Mouse (Mus musculus) midbrain, embryonic 16.5 days (tissue): Measurements from ENCODE around the gene Ankrd34a. TPM values are rescaled to one million over a fixed set of nuclear protein-coding genes. Genes with fewer than 3 reads are reported as not detected.
"Not testable (repeated sequence)": the region's sequence is repeated elsewhere in the genome, so short reads cannot be mapped to it uniquely, and the experiment has no call there.

Experiments
- ATAC-seq: fragments of 200-750 bp; cut with Nextera tagmentation; 2 replicates; pipeline ENCODE4 v1.8.0; 2017; ENCODE audit warnings: moderate TSS enrichment
- H3K27ac ChIP-seq: fragments of 300-500 bp; sonication (generic); 2 replicates; pipeline ENCODE4 v1.5.1; 2014; ENCODE audit warnings: mild to moderate bottlenecking, low read length, mixed read lengths
- H3K27me3 ChIP-seq: fragments of 300-500 bp; sonication (generic); 2 replicates; pipeline ENCODE4 v1.6.1; 2014; ENCODE audit warnings: low read depth, low read length, mixed read lengths; ENCODE audit not compliant: control insufficient read depth, insufficient read depth
- H3K36me3 ChIP-seq: fragments of 300-500 bp; sonication (generic); 2 replicates; pipeline ENCODE4 v1.6.1; 2014; ENCODE audit warnings: mild to moderate bottlenecking, low read length, moderate library complexity, mixed read lengths; ENCODE audit not compliant: control insufficient read depth, insufficient read depth
- H3K4me1 ChIP-seq: fragments of 300-500 bp; sonication (generic); 2 replicates; pipeline ENCODE4 v1.6.1; 2014; ENCODE audit warnings: mild to moderate bottlenecking, low read length, mixed read lengths; ENCODE audit not compliant: control insufficient read depth, insufficient read depth
- H3K4me2 ChIP-seq: fragments of 300-500 bp; sonication (generic); 2 replicates; pipeline ENCODE4 v1.6.1; 2014; ENCODE audit warnings: mild to moderate bottlenecking, low read length, mixed read lengths
- H3K4me3 ChIP-seq: fragments of 300-500 bp; sonication (generic); 2 replicates; pipeline ENCODE4 v1.5.1; 2014; ENCODE audit warnings: low read depth, mild to moderate bottlenecking, low read length, moderate library complexity, mixed read lengths
- H3K9ac ChIP-seq: fragments of 300-500 bp; sonication (generic); 2 replicates; pipeline ENCODE4 v1.6.1; 2014; ENCODE audit warnings: low read depth, low read length, mixed read lengths
- H3K9me3 ChIP-seq: fragments of 300-500 bp; sonication (generic); replicated peaks from 2 replicates; pipeline ENCODE4 v1.6.1; 2014; ENCODE audit warnings: mild to moderate bottlenecking, low read length, mixed read lengths; ENCODE audit not compliant: control insufficient read depth, poor library complexity, severe bottlenecking
- WGBS: fragments of 180-500 bp; shearing (Covaris S2); extraction: QIAGEN DNeasy Blood & Tissue Kit; methylation state at CpG from one replicate; pipeline ENCODE4 v1.1.7; 2014; 5-methylcytosine and 5-hydroxymethylcytosine counted together
- polyA plus RNA-seq: library from polyadenylated mRNA; unstranded; fragments of >200 nt; fragmentation: Nextera tagmentation; extraction: Ambion mirVana; gene quantifications from 2 replicates; pipeline ENCODE4 v1.2.1, GENCODE M21; 2015

The Ankrd34a gene
- polyA plus RNA-seq, 1 experiment from 2014 or later, result 20.6 TPM

- H3K4me2 ChIP-seq, H3K4me3 ChIP-seq, ATAC-seq, H3K9ac ChIP-seq, H3K9me3 ChIP-seq, H3K27me3 ChIP-seq, H3K36me3 ChIP-seq, H3K27ac ChIP-seq: not testable (repeated sequence)
- 91% methylated on average over 3 of the region's 4 CpGs for WGBS
- H3K4me1 ChIP-seq, result peaks cover 41% of the 10 kb centered on the region
Measured at GRCm38 (mm10) chr3:96606007-96606406, 9.6 kb downstream of the Ankrd34a start.

- no peak overlapping the region for H3K4me3 ChIP-seq
- H3K9ac ChIP-seq, result no peak overlapping the region
- peaks cover 41% of the 10 kb centered on the region for H3K4me1 ChIP-seq
- H3K27me3 ChIP-seq, result no peaks in the 10 kb centered on the region
- ATAC-seq, result no peak
- 90% methylated on average over 4 of the region's 4 CpGs for WGBS
- no peak overlapping the region for H3K27ac ChIP-seq
- H3K9me3 ChIP-seq, result no peaks in the 10 kb centered on the region
- no peak overlapping the region for H3K4me2 ChIP-seq
- no peaks in the 10 kb centered on the region for H3K36me3 ChIP-seq
Measured at GRCm38 (mm10) chr3:96606618-96607017, 10.2 kb downstream of the Ankrd34a start.

GRCm38 (mm10) chr3:96617941-96618340 lies 21.5 kb downstream of the Ankrd34a start:
- 99% methylated on average over 3 of the region's 3 CpGs for WGBS
- no peaks in the 10 kb centered on the region for H3K9me3 ChIP-seq
- H3K4me1 ChIP-seq, result no peaks in the 10 kb centered on the region
- no peak overlapping the region for H3K4me2 ChIP-seq
- H3K27me3 ChIP-seq, result no peaks in the 10 kb centered on the region
- H3K36me3 ChIP-seq, result peaks cover 41% of the 10 kb centered on the region
- H3K27ac ChIP-seq, result no peak overlapping the region
- H3K9ac ChIP-seq, result no peak overlapping the region
- H3K4me3 ChIP-seq, result no peak overlapping the region
- no peak for ATAC-seq

GRCm38 (mm10) chr3:96623201-96623600 lies 26.8 kb downstream of the Ankrd34a start:
- no peaks in the 10 kb centered on the region for H3K27me3 ChIP-seq
- no peaks in the 10 kb centered on the region for H3K4me1 ChIP-seq
- WGBS, result 95% methylated on average over 4 of the region's 4 CpGs
- H3K4me2 ChIP-seq, result no peak overlapping the region
- H3K4me3 ChIP-seq, result no peak overlapping the region
- H3K36me3 ChIP-seq, result peaks cover 32% of the 10 kb centered on the region
- H3K9me3 ChIP-seq, result no peaks in the 10 kb centered on the region
- no peak overlapping the region for H3K27ac ChIP-seq
- ATAC-seq, result no peak
- H3K9ac ChIP-seq, result no peak overlapping the region

GRCm38 (mm10) chr3:96629729-96630600 lies 33.5 kb downstream of the Ankrd34a start, which contains the start of gene Rbm8a:
TSS of gene Rbm8a (plus strand) at chr3:96629933.
- H3K9ac ChIP-seq, result peak within 1 kb of the TSS; percentile 75
- no peaks in the 10 kb centered on the region for H3K9me3 ChIP-seq
- WGBS, result under 1% methylated on average over 48 of the region's 48 CpGs
- H3K4me3 ChIP-seq, result peak within 1 kb of the TSS; percentile 59
- peak within 1 kb of the TSS; percentile 72 for H3K27ac ChIP-seq
- H3K36me3 ChIP-seq, result peaks cover 6% of the 10 kb centered on the region; the same call in 1 of the 2 replicates
- peaks cover 18% of the 10 kb centered on the region for H3K4me1 ChIP-seq
- peak within 1 kb of the TSS; percentile 84 for H3K4me2 ChIP-seq
- no peaks in the 10 kb centered on the region for H3K27me3 ChIP-seq
- peak; percentile 96 for ATAC-seq

GRCm38 (mm10) chr3:96632058-96632457 lies 35.6 kb downstream of the Ankrd34a start:
- Histone ChIP-seq H3K27me3 (no peaks in the 10 kb centered on the region), H3K4me2 (no peak overlapping the region), H3K9me3 (no peaks in the 10 kb centered on the region), H3K4me1 (peaks cover 29% of the 10 kb centered on the region), H3K4me3 (no peak overlapping the region), H3K36me3 (peaks cover 4% of the 10 kb centered on the region; the same call in 1 of the 2 replicates), H3K27ac (no peak overlapping the region), H3K9ac (no peak overlapping the region)
- no peak for ATAC-seq

- H3K27me3 ChIP-seq, result no peaks in the 10 kb centered on the region
- peaks cover 12% of the 10 kb centered on the region for H3K36me3 ChIP-seq
- no peak overlapping the region for H3K9ac ChIP-seq
- no peak overlapping the region for H3K4me2 ChIP-seq
- no peak overlapping the region for H3K27ac ChIP-seq
- H3K4me1 ChIP-seq, result peaks cover 30% of the 10 kb centered on the region
- WGBS, result 74% methylated on average over 1 of the region's 1 CpGs
- no peak for ATAC-seq
- no peaks in the 10 kb centered on the region for H3K9me3 ChIP-seq
- H3K4me3 ChIP-seq, result no peak overlapping the region
Measured at GRCm38 (mm10) chr3:96634015-96634414, 37.6 kb downstream of the Ankrd34a start.

- peak; percentile 89 for ATAC-seq
- no peaks in the 10 kb centered on the region for H3K9me3 ChIP-seq
- H3K9ac ChIP-seq, result peak within 1 kb of the TSS; percentile 98
- 1% methylated on average over 58 of the region's 60 CpGs for WGBS
- H3K4me2 ChIP-seq, result peak within 1 kb of the TSS; percentile 88
- peak within 1 kb of the TSS; percentile 89 for H3K27ac ChIP-seq
- no peaks in the 10 kb centered on the region for H3K27me3 ChIP-seq
- peaks cover 17% of the 10 kb centered on the region for H3K36me3 ChIP-seq
- H3K4me1 ChIP-seq, result peaks cover 27% of the 10 kb centered on the region
- peak within 1 kb of the TSS; percentile 95 for H3K4me3 ChIP-seq
Measured at GRCm38 (mm10) chr3:96634928-96635879, 38.8 kb downstream of the Ankrd34a start, which contains the start of the genes Pex11b and Gm42957. TSS of gene Pex11b (plus strand) at chr3:96635376. TSS of gene Gm42957 (plus strand) at chr3:96635474.
